Mouse (Mus musculus) macrophage (primary cell): ENCODE measurements around the gene 1700013H16Rik. TPM values are rescaled to one million over a fixed set of nuclear protein-coding genes. Genes with fewer than 3 reads are reported as not detected.
"Not testable (repeated sequence)": the region's sequence is repeated elsewhere in the genome, so short reads cannot be mapped to it uniquely, and the experiment has no call there.

Experiments used
- H3K27ac ChIP-seq: fragments of 350-480 bp; formaldehyde crosslinking; 2 replicates; pipeline ENCODE4 v1.9.0; 2021
- H3K36me3 ChIP-seq: fragments of 350-480 bp; formaldehyde crosslinking; 2 replicates; pipeline ENCODE4 v1.9.0; 2021; ENCODE audit errors: inconsistent target
- H3K4me3 ChIP-seq: fragments of 350-480 bp; formaldehyde crosslinking; 2 replicates; pipeline ENCODE4 v1.9.0; 2021; ENCODE audit errors: inconsistent target
- H3K79me2 ChIP-seq: fragments of 350-480 bp; formaldehyde crosslinking; 2 replicates; pipeline ENCODE4 v1.9.0; 2021; ENCODE audit errors: inconsistent target
- WGBS: methylation state at CpG from one replicate; pipeline ENCODE4 v1.1.7; 2026; ENCODE audit warnings: inconsistent platforms; ENCODE audit not compliant: missing documents; 5-methylcytosine and 5-hydroxymethylcytosine counted together
- polyA plus RNA-seq: library from polyadenylated mRNA; stranded (reverse); fragments of 250-400 nt; gene quantifications from 3 replicates; pipeline ENCODE4 v1.2.4, GENCODE M21; 2018; ENCODE audit warnings: inconsistent platforms
- total RNA-seq, 78 experiments: library from RNA; depleted of rRNA; stranded (reverse); fragments of 250-400 nt; gene quantifications; 1 replicate in 9 of 78; 2 replicates in 24 of 78; 3 replicates in 43 of 78; 4 replicates in 2 of 78; pipeline ENCODE4 v1.2.4; 2018; ENCODE audit warnings: inconsistent platforms in 56 of 78

1700013H16Rik gene
- total RNA-seq (2018; cell fraction: chromatin; rRNA removed): not detected
- total RNA-seq (2018; cell fraction: cytosol; rRNA removed): not detected
- not detected for total RNA-seq (2018; cell fraction: nucleus; rRNA removed)
- polyA plus RNA-seq: not detected in 3 replicates

GRCm38 (mm10) chrX:53757736-53758135 lies at the start of gene 1700013H16Rik:
TSS of gene 1700013H16Rik (minus strand) at chrX:53757831.
- Histone ChIP-seq H3K79me2 (no peaks in the 10 kb centered on the region), H3K36me3 (no peaks in the 10 kb centered on the region), H3K4me3 (no peak within 1 kb of the TSS), H3K27ac (no peak within 1 kb of the TSS)
- WGBS: 93% methylated on average over 15 of the region's 16 CpGs

GRCm38 (mm10) chrX:53799074-53799473 lies 41.4 kb upstream of the 1700013H16Rik start:
- Histone ChIP-seq H3K36me3 (no peaks in the 10 kb centered on the region), H3K4me3 (no peak overlapping the region), H3K27ac (no peak overlapping the region), H3K79me2 (no peaks in the 10 kb centered on the region)
- 38% methylated on average over 3 of the region's 3 CpGs for WGBS

- 86% methylated on average over 7 of the region's 11 CpGs for WGBS
- not testable (repeated sequence) for H3K4me3 ChIP-seq, H3K36me3 ChIP-seq, H3K79me2 ChIP-seq, H3K27ac ChIP-seq
These were observed 39.9 kb upstream of the 1700013H16Rik start, which contains the start of gene Xlr for GRCm38 (mm10) chrX:53797519-53797918. TSS of gene Xlr (minus strand) at chrX:53797706.

GRCm38 (mm10) chrX:53776276-53776675 lies 18.6 kb upstream of the 1700013H16Rik start, which contains the start of gene Zfp36l3:
TSS of gene Zfp36l3 (minus strand) at chrX:53776394.
- H3K79me2 ChIP-seq: no peaks in the 10 kb centered on the region
- 91% methylated on average over 11 of the region's 12 CpGs for WGBS

GRCm38 (mm10) chrX:53752851-53753250 lies 4.8 kb downstream of the 1700013H16Rik start:
- no peaks in the 10 kb centered on the region for H3K79me2 ChIP-seq
- H3K4me3 ChIP-seq: no peak overlapping the region
- no peaks in the 10 kb centered on the region for H3K36me3 ChIP-seq
- 87% methylated on average over 1 of the region's 1 CpGs for WGBS
- no peak overlapping the region for H3K27ac ChIP-seq

More at GRCm38 (mm10) chrX:53776276-53776675, 18.6 kb upstream of the 1700013H16Rik start, which contains the start of gene Zfp36l3:
- H3K4me3 ChIP-seq: no peak within 1 kb of the TSS
- no peaks in the 10 kb centered on the region for H3K36me3 ChIP-seq
- no peak within 1 kb of the TSS for H3K27ac ChIP-seq

- no peak overlapping the region for H3K27ac ChIP-seq
- no peak overlapping the region for H3K4me3 ChIP-seq
- no peaks in the 10 kb centered on the region for H3K36me3 ChIP-seq
- no peaks in the 10 kb centered on the region for H3K79me2 ChIP-seq
- 68% methylated on average over 2 of the region's 2 CpGs for WGBS
These were observed 28.7 kb downstream of the 1700013H16Rik start for GRCm38 (mm10) chrX:53728967-53729366.

GRCm38 (mm10) chrX:53724596-53724995 lies 33.0 kb downstream of the 1700013H16Rik start, which contains the start of gene 4930502E18Rik:
TSS of gene 4930502E18Rik (plus strand) at chrX:53724826.
- H3K36me3 ChIP-seq: no peaks in the 10 kb centered on the region
- WGBS: 79% methylated on average over 11 of the region's 11 CpGs
- no peak within 1 kb of the TSS for H3K4me3 ChIP-seq
- H3K27ac ChIP-seq: no peak within 1 kb of the TSS
- no peaks in the 10 kb centered on the region for H3K79me2 ChIP-seq

- no peak overlapping the region for H3K4me3 ChIP-seq
- H3K27ac ChIP-seq: no peak overlapping the region
- H3K79me2 ChIP-seq: no peaks in the 10 kb centered on the region
- WGBS: 40% methylated on average over 34 of the region's 49 CpGs
- no peaks in the 10 kb centered on the region for H3K36me3 ChIP-seq
These were observed 41.1 kb downstream of the 1700013H16Rik start for GRCm38 (mm10) chrX:53716323-53717182.

GRCm38 (mm10) chrX:53715942-53716322 lies 41.7 kb downstream of the 1700013H16Rik start:
- H3K79me2 ChIP-seq: no peaks in the 10 kb centered on the region
- WGBS: 69% methylated on average over 2 of the region's 2 CpGs
- H3K36me3 ChIP-seq: no peaks in the 10 kb centered on the region
- H3K4me3 ChIP-seq: no peak overlapping the region
- H3K27ac ChIP-seq: no peak overlapping the region

GRCm38 (mm10) chrX:53702673-53703072 lies 55.0 kb downstream of the 1700013H16Rik start:
- WGBS: 90% methylated on average over 2 of the region's 3 CpGs
- Histone ChIP-seq H3K36me3 (no peaks in the 10 kb centered on the region), H3K4me3 (no peak overlapping the region), H3K79me2 (no peaks in the 10 kb centered on the region), H3K27ac (no peak overlapping the region)

- no peaks in the 10 kb centered on the region for H3K79me2 ChIP-seq
- no peak overlapping the region for H3K4me3 ChIP-seq
- H3K36me3 ChIP-seq: no peaks in the 10 kb centered on the region
- H3K27ac ChIP-seq: no peak overlapping the region
- 92% methylated on average over 2 of the region's 2 CpGs for WGBS
These were observed 58.4 kb downstream of the 1700013H16Rik start for GRCm38 (mm10) chrX:53699225-53699624.

GRCm38 (mm10) chrX:53694008-53694777 lies 63.4 kb downstream of the 1700013H16Rik start:
- no peaks in the 10 kb centered on the region for H3K36me3 ChIP-seq
- WGBS: 87% methylated on average over 9 of the region's 9 CpGs
- H3K27ac ChIP-seq: no peak overlapping the region
- no peaks in the 10 kb centered on the region for H3K79me2 ChIP-seq
- H3K4me3 ChIP-seq: no peak overlapping the region

GRCm38 (mm10) chrX:53693141-53693540 lies 64.5 kb downstream of the 1700013H16Rik start:
- H3K36me3 ChIP-seq: no peaks in the 10 kb centered on the region

More at GRCm38 (mm10) chrX:53693141-53693540, 64.5 kb downstream of the 1700013H16Rik start:
- WGBS: 86% methylated on average over 1 of the region's 2 CpGs
- no peak overlapping the region for H3K27ac ChIP-seq
- H3K4me3 ChIP-seq: no peak overlapping the region
- H3K79me2 ChIP-seq: no peaks in the 10 kb centered on the region
